Mouse (Mus musculus) kidney, adult 11 months (tissue): ENCODE data around the gene Olfr1040.
"Not testable (repeated sequence)": the region's sequence is repeated elsewhere in the genome, so short reads cannot be mapped to it uniquely, and the experiment has no call there.

ENCODE experiments used
- DNase-seq: peaks from one replicate; pipeline ENCODE4 v3.0.0; 2022

Gene Olfr1040

GRCm38 (mm10) chr2:86146632-86147031 is at the start of gene Olfr1040:
Gene Olfr1040 (minus strand): TSS chr2:86146732.
- no peak for DNase-seq

- DNase-seq, result no peak
Observed at GRCm38 (mm10) chr2:86195863-86196262, 49.3 kb upstream of the Olfr1040 start.

- DNase-seq, result no peak
Observed at GRCm38 (mm10) chr2:86185583-86185982, 39.1 kb upstream of the Olfr1040 start, which contains the start of gene Olfr52. Gene Olfr52 (minus strand): TSS chr2:86185683.

GRCm38 (mm10) chr2:86179950-86180349 is 33.4 kb upstream of the Olfr1040 start:
- DNase-seq, result no peak

- DNase-seq, result no peak
Observed at GRCm38 (mm10) chr2:86177720-86178119, 31.2 kb upstream of the Olfr1040 start, which contains the start of gene Olfr1044. Gene Olfr1044 (minus strand): TSS chr2:86177820.

GRCm38 (mm10) chr2:86175422-86175821 is 28.9 kb upstream of the Olfr1040 start:
- not testable (repeated sequence) for DNase-seq

GRCm38 (mm10) chr2:86167422-86167821 is 20.9 kb upstream of the Olfr1040 start, which contains the start of gene Olfr1043:
Gene Olfr1043 (minus strand): TSS chr2:86167522.
- no peak for DNase-seq

GRCm38 (mm10) chr2:86161738-86162137 is 15.2 kb upstream of the Olfr1040 start, which contains the start of gene Olfr1042:
Gene Olfr1042 (minus strand): TSS chr2:86161838.
- DNase-seq, result no peak

- DNase-seq, result no peak
Observed at GRCm38 (mm10) chr2:86135828-86136227, 10.7 kb downstream of the Olfr1040 start, which contains the start of gene Olfr1039. Gene Olfr1039 (minus strand): TSS chr2:86135928.
